Mouse (Mus musculus): ENCODE results near the gene Irs1.

- no peak for TF ChIP-seq POLR2A (IDR thresholded peaks at IDR 0.05; ENCODE audit: extremely low read depth, insufficient read depth, low read length)
- TF ChIP-seq CTCF (IDR thresholded peaks at IDR 0.05; ENCODE audit: extremely low read depth, insufficient read depth, low read length) = no peak
Measured at GRCm38 (mm10) chr1:82304483-82304882, 13.3 kb upstream of the Irs1 start.
